Mouse (Mus musculus) left cerebral cortex, postnatal 36 days (tissue): ENCODE measurements around the gene Bglap2. TPM values are rescaled to one million over a fixed set of nuclear protein-coding genes. Genes with fewer than 3 reads are reported as not detected.
"Not testable (repeated sequence)": the region's sequence is repeated elsewhere in the genome, so short reads cannot be mapped to it uniquely, and the experiment has no call there.

Source experiments
- DNase-seq, 2 experiments: peaks; one replicate each; pipeline ENCODE4 v3.0.0; 2021 to 2022; ENCODE audit warnings: low spot score in 2 of 2, mixed read lengths in 1 of 2
- intact Hi-C: fragments of 180-260 bp; cut with DNase I; formaldehyde crosslinking; loops from one replicate; pipeline ENCODE4 v1.15.1; 2025
- total RNA-seq, 2 experiments: library from RNA; stranded (reverse); gene quantifications; 2 replicates each; pipeline ENCODE4 v1.2.3; 2021

Gene Bglap2
- total RNA-seq: 1 to 10 TPM; 2.6 to 2.7 TPM

DNA sequence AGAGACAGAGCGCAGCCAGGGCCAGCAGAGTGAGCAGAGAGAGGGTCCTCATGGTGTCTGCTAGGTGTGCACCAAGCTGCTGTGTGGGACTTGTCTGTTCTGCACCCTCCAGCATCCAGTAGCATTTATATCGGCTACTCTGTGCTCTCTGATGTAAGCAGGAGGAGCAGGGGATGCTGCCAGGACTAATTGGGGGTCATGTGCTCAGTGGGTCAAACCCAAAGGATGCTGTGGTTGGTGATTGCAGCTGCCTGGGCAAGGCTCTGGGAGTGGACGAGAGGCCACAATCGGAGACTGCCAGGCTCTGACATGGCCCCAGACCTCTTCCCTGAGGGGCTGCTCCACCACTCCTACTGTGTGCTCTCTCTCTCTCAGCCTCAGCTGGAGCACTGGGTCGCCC lies at the start of gene Bglap2:
Gene Bglap2 (minus strand): TSS at position 101 of the 400 bp plus-strand sequence.
- DNase-seq, intact Hi-C loops: not testable (repeated sequence)

DNA sequence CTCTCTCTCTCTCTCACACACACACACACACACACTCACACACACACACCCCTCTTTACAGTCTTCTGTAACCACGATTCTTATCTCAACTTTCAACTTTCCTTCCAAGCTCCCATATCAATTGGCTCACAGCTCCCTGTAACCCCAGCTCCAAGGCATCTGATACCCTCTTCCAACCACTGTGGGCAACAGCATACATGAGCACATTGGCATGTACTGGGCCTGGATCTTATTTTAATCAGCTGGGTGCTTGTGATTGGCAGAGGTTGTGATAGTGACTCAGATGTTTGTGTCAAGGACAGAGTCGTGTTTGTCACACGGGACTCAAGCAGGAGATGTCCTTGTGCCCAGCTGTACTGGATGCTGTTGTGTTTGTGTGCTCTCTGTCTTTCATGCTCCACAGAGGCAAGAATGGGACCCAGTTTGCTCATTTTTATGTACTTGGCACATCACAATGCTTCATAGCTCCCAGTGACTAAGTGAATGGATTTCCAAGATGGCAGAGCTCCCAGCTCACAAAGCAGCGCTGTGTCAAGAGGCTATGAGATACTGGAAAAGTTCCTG lies 48.9 kb upstream of the Bglap2 start:
- intact Hi-C loops: loop anchor here (5.0 kb wide), 1 partner anchor 40 kb away; no protein-coding TSS in a partner anchor
- DNase-seq: no peak

DNA sequence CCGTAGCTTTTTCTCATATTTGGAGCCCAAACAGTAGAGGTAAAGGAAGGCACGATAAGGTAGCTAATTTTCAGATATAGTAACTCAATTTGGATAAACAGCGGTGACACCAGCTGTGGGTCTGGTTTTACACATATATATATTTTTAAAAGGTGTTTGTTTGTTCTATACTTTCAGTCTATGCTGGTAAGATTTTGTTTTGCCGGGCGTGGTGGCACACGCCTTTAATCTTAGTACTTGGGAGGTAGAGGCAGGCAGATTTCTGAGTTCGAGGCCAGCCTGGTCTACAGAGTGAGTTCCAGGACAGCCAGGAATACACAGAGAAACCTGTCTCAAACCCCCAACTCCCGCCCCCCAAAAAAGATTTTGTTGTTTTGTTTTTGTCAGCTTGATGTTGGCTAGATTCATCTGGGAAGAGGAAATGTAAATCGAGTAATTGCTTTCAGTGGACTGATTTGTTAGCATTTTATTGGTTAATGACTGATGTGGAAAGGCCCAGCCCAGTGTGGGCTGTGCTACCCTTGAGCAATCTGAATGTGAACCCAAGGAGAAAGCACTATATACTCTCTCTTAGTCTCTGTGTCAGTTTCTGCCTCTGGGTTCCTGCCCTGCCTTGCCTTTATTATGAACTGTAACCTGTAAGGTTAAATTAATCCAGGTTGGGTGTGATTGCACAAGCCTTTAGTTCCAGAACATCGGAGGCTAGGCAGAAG lies 47.4 kb upstream of the Bglap2 start:
- no peak for DNase-seq
- intact Hi-C loops: loop anchor here (2.0 to 5.0 kb wide), 2 partner anchors 15 to 41 kb away; partner anchors contain the start of gene Pmf1

GRCm38 (mm10) chr3:88425330-88425689 lies 46.8 kb upstream of the Bglap2 start:
- intact Hi-C loops: loop anchor here (2.0 to 5.0 kb wide), 2 partner anchors 15 to 42 kb away; partner anchors contain the start of gene Pmf1
- no peak for DNase-seq

DNA sequence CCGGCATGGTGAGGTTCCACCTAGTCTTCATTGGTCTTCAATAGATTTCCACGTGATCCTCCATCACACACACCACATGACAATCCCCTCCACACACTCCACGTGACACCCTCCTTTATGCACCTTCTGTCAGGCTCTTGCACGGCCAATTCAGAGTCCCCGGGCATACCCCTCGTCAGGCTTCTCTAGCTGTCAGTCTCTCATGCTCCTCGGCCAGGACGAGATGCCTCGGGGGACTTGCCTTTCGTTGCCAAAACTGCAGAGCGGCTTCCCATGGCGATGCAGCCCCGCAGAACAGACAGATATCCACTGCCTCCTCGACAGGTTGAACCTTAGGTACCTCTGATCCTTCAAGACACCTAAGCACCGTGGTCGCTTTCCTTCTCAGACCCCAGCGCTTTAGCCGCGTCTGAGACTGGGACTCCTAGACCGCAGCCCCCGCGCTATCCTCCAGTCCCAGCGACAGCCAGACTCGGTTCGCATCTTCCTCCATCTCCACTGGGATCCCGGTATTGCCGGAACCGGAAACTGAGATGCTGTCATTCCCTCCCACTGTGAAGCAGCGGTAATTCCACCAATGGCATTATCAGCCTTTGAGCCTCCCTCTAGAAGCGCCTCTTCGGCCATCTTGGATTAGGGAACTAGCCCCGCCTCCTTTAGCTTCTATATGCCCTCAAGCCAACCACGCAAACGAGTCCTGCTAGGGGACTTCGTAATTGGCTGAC lies 46.3 kb upstream of the Bglap2 start, which contains the start of gene Slc25a44:
Gene Slc25a44 (minus strand): TSS at position 535 of the 725 bp plus-strand sequence.
- peak; percentile 89 to 92 for DNase-seq
- intact Hi-C loops: loop anchor here (2.0 to 5.0 kb wide), 2 partner anchors 14 to 43 kb away; partner anchors contain the start of gene Pmf1

DNA sequence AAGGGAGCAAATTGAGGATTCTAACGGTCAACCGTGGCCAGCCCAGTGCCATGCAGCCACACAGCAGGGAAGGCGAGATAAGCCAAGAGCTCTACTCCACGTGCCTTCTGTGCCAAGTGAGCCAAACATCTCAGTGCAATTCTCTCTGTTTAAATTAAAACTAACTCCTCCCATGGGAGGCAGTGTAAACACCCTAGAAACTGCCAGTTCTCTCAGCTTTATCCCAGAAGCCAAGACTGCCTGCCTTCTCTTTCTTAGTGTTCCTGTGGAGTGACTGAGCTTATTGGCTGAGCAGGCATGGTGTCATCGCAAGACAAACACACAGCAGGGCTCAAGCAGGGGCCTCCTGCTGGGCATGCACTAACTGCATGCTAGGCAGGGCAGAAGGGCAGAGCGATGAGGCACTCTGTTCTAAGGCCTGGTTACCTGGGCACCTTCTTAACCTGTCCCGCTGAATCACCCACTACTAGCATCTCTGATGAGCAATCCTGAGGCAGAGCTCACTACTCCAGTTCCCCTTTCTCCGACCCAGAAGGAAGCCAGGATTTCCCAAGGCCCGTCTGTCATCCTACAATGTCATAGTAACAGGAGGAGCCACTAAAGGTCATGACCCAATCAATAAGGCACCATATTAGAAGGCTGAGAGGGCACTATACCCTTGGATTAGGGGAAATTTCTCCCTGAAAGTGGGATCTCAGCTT lies 43.7 kb upstream of the Bglap2 start:
- DNase-seq: peak in 1 of 2 experiments; percentile 36
- intact Hi-C loops: no loop called here

DNA sequence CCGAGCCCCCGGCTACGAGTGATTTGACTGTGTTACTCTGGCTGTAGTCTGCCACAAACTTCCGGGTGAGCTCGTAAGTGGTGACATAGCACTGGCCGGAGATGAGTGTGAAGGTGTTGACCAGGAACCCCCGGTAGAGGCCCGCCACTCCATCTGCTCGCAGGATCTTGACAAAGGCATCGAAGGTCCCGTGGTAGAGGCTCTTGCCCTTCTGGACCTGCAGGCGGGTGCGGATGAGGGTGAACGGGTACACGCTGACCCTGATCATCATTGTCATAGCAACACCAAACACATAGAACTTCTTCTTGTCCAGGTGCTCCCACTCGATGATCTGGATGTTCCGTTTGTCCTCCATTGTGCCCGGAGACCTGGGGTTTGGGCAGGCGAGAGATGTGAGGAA lies 42.3 kb upstream of the Bglap2 start:
- DNase-seq: no peak
- intact Hi-C loops: no loop called here

DNA sequence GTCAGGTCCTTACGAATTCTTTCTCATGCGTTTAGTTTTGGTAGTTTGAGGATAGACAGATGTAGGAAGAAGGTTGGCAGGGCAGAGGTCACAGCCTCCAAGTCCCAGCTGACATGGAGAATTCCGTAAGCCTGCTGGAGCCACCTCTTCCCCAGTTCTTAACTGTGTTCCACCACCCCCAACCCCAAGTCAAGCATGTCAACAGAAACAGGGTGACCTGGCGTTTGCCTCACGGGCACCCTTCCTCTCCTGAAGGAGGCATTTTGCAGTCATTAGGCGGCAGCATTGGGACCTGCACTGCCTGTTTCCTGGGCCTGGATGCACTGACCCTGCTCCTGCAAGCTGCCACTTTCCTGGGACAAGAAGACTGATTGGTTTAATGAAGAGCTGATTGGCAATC lies 39.5 kb upstream of the Bglap2 start:
- intact Hi-C loops: no loop called here

DNA sequence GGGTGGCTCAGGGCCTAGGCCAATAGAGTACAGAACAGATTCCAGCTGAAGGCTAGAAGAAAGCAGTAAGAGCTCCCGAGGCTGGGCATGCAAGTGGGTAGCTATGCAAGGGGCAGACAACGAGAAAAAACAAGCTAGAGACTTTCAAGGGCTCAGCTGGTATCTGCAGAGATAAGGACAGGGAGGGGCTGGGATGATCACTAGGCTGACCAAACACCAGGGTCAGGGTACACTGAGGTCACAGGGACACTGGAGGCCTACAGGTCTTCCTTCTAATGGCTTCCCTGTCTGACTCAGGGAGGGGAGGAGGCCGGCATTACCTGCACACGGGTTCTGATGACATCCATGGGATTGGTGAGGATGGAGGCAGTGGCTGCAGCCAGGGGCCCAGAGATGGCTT lies 37.2 kb upstream of the Bglap2 start:
- intact Hi-C loops: no loop called here
- DNase-seq: no peak

More for the DNA sequence above, 39.5 kb upstream of the Bglap2 start:
- no peak for DNase-seq

GRCm38 (mm10) chr3:88412636-88413035 lies 34.1 kb upstream of the Bglap2 start:
- intact Hi-C loops: loop anchor here (5.0 kb wide), 1 partner anchor 120 kb away; the partner anchor contains the start of gene Mex3a
- DNase-seq: no peak

DNA sequence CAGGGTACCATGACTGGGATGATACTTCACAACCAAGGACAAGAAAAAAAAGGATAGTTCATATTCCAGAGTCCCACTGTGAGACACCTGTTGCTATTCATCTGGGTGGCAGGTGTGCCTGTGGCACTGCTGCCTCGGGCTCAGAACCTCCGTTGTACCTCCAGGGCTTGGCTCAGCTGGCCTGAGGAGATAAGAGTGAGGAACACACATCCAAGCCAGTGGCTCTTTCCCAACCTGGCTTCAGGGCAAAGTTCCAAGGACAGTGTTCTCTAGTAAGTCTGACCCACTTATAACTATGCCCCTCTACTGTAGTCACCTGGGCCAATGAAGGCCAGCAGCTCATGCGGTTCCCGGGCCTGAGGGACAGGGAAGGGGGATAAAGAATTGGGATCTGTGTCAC lies 33.2 kb upstream of the Bglap2 start:
- intact Hi-C loops: loop anchor here (2.0 to 5.0 kb wide), 2 partner anchors 13 to 121 kb away; partner anchors contain the start of genes Mex3a and Slc25a44
- DNase-seq: no peak

DNA sequence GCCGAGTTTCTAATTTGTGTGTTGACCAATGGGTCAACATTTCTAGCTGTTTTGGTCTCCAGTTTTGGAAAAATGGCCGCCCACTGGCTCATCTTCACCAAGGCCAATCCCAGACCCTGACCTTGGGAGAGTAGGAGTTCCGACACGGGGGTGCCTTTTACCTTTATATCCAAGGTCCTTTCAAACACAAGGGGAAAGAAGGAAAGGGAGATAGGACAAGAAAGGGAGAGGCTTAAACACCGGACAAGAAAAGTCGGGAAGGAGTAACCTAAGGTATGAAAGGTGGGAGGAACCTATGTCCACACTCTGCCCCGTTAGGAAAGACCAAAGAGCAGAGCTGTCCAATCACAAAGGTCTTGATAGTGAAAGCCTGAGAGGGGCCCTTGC lies 32.1 kb upstream of the Bglap2 start:
- no peak for DNase-seq
- intact Hi-C loops: loop anchor here (2.0 to 5.0 kb wide), 2 partner anchors 14 to 122 kb away; partner anchors contain the start of genes Mex3a and Slc25a44

GRCm38 (mm10) chr3:88409741-88410644 lies 31.5 kb upstream of the Bglap2 start, which contains the start of gene Pmf1:
TSS of gene Pmf1 (minus strand) at chr3:88410331.
- DNase-seq: peak; percentile 92 to 94
- intact Hi-C loops: loop anchor here (1.0 to 5.0 kb wide), 3 partner anchors 15 to 122 kb away; partner anchors contain the start of genes Mex3a and Slc25a44

GRCm38 (mm10) chr3:88408953-88409352 lies 30.5 kb upstream of the Bglap2 start:
- intact Hi-C loops: loop anchor here (1.0 kb wide), 1 partner anchor 27 kb away; no protein-coding TSS in a partner anchor
- no peak for DNase-seq

DNA sequence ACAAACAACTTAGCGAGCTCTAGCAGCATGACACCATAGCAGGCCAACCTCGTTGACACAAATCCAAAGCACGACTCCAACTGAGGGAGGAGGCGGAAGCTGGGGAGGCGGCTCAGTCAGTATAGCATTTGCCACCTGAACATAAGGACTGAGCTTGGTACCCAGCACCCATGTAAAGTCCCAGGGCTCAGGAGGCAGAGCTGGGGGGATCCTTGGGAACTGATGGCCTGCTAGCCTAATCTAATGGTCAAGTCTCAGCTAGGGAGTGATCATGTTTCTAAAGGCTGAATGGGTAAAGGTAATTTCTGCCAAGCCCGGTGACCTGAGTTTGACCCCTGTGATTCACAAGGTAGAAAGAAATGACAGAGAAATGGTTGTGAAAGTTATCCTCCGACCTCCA lies 29.0 kb upstream of the Bglap2 start:
- intact Hi-C loops: loop anchor here (2.0 kb wide), 2 partner anchors 59 to 69 kb away; no protein-coding TSS in a partner anchor
- DNase-seq: no peak

DNA sequence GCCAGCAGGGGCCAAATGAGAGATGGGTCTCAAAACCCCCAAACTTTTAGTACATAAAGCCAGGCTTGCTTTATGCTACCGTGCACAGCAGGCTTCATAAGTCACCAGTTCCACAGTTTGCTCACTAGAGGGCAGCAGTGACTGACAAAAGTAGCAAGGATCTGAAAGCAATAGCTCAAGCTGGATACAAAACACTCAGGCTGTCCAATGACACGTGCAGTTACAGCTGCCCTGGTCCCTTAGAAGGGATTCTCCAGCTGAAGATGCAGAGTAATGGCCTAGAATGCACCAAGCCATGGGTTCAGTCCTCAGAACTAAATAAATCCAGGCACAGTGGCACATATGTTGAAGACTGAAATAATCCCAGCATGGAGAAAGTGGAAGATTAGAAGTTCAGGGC lies 28.6 kb upstream of the Bglap2 start:
- intact Hi-C loops: loop anchor here (2.0 kb wide), 2 partner anchors 60 to 70 kb away; no protein-coding TSS in a partner anchor
- DNase-seq: peak; percentile 52 to 61

- no peak for DNase-seq
- intact Hi-C loops: no loop called here
These were observed 25.2 kb upstream of the Bglap2 start for GRCm38 (mm10) chr3:88403522-88404230.

GRCm38 (mm10) chr3:88398666-88399065 lies 20.2 kb upstream of the Bglap2 start:
- no peak for DNase-seq
- intact Hi-C loops: no loop called here
